Mouse (Mus musculus): Measurements from ENCODE around the gene Hectd4. TPM values are rescaled to one million over a fixed set of nuclear protein-coding genes. Genes with fewer than 3 reads are reported as not detected.

Gene Hectd4
- polyA plus RNA-seq, 1 experiment from 2014 or later: 14.7 TPM

Other genes with a start within 250 kb of the Hectd4 start
- 9.0 and 9.4 TPM in 2 replicates for gene Rph3a, start 210.1 kb upstream of the Hectd4 start, polyA plus RNA-seq (2015; fragmentation: Nextera tagmentation; extraction: Ambion mirVana)
- gene Ptpn11, start 28.8 kb upstream of the Hectd4 start, polyA plus RNA-seq (2015; fragmentation: Nextera tagmentation; extraction: Ambion mirVana): 17.2 and 19.4 TPM in 2 replicates
- 425 and 431 TPM in 2 replicates for gene Rpl6, start 15.7 kb upstream of the Hectd4 start, polyA plus RNA-seq (2015; fragmentation: Nextera tagmentation; extraction: Ambion mirVana)
- 119 and 130 TPM in 2 replicates for gene Trafd1, start 165.4 kb downstream of the Hectd4 start, polyA plus RNA-seq (2015; fragmentation: Nextera tagmentation; extraction: Ambion mirVana)
- 46.7 and 53.9 TPM in 2 replicates for gene Naa25, start 177.7 kb downstream of the Hectd4 start, polyA plus RNA-seq (2015; fragmentation: Nextera tagmentation; extraction: Ambion mirVana)
- 1.8 and 2.1 TPM in 2 replicates for gene Tmem116, start 231.7 kb downstream of the Hectd4 start, polyA plus RNA-seq (2015; fragmentation: Nextera tagmentation; extraction: Ambion mirVana)
- 171 and 174 TPM in 2 replicates for gene Erp29, start 232.3 kb downstream of the Hectd4 start, polyA plus RNA-seq (2015; fragmentation: Nextera tagmentation; extraction: Ambion mirVana)